Mouse (Mus musculus): ENCODE measurements around the gene Gm21586. TPM values are rescaled to one million over a fixed set of nuclear protein-coding genes. Genes with fewer than 3 reads are reported as not detected.
"Not testable (repeated sequence)": the region's sequence is repeated elsewhere in the genome, so short reads cannot be mapped to it uniquely, and the experiment has no call there.

Gene Gm21586
- not detected for total RNA-seq (2022)

GRCm38 (mm10) chr4:42439078-42439477 lies at the start of gene Gm21586:
TSS of gene Gm21586 (plus strand) at chr4:42439378.
- DNase-seq (ENCODE audit: low spot score in 2 of 2) = not testable (repeated sequence)

- DNase-seq (ENCODE audit: low spot score in 2 of 2) = not testable (repeated sequence)
Observed at GRCm38 (mm10) chr4:42466452-42466851, 27.3 kb downstream of the Gm21586 start, which contains the start of gene Gm2163. TSS of gene Gm2163 (plus strand) at chr4:42466752.

Other genes with a start within 250 kb of the Gm21586 start
- 1 to 10 TPM in 2 of 4 experiments, under 1 TPM in 2; 0.68 to 2.0 (median 1.3) TPM for gene Gm10600, start 198.7 kb upstream of the Gm21586 start, total RNA-seq (2022)
- gene Ccl21b, start 183.6 kb upstream of the Gm21586 start, total RNA-seq (2022) = not detected
- gene Gm21953, start 145.1 kb upstream of the Gm21586 start, total RNA-seq (2022) = not detected
- gene Fam205a3, start 121.0 kb upstream of the Gm21586 start, total RNA-seq (2022) = not detected
- not detected for gene Gm2163, start 27.4 kb downstream of the Gm21586 start, total RNA-seq (2022)
- not detected for gene Fam205a2, start 88.8 kb downstream of the Gm21586 start, total RNA-seq (2022)
- not detected for gene Gm10591, start 172.8 kb downstream of the Gm21586 start, total RNA-seq (2022)
- 10 to 100 TPM in 2 of 4 experiments, 1 to 10 TPM in 2; 7.6 to 16.1 (median 10.5) TPM for gene Gm2564, start 190.3 kb downstream of the Gm21586 start, total RNA-seq (2022)
- not detected for gene Ccl27b, start 215.9 kb downstream of the Gm21586 start, total RNA-seq (2022)
- gene Il11ra2, start 222.5 kb downstream of the Gm21586 start, total RNA-seq (2022) = under 1 TPM in 1 of 4 experiments, not detected in 3; 0.76 TPM